Mouse (Mus musculus) heart, adult 2 months (tissue): ENCODE measurements around the gene 1700102P08Rik.

Source experiments
- EP300 ChIP-seq: fragments of 200-500 bp; IDR thresholded peaks from 2 replicates; pipeline ENCODE4 v1.6.1; 2011; ENCODE audit warnings: low read depth, low read length, control low read depth; ENCODE audit not compliant: insufficient read depth
- POLR2A ChIP-seq: fragments of 200-500 bp; IDR thresholded peaks from 2 replicates; pipeline ENCODE4 v1.6.1; 2011; ENCODE audit warnings: mild to moderate bottlenecking, low read depth, low read length, control low read depth; ENCODE audit not compliant: insufficient read depth

DNA sequence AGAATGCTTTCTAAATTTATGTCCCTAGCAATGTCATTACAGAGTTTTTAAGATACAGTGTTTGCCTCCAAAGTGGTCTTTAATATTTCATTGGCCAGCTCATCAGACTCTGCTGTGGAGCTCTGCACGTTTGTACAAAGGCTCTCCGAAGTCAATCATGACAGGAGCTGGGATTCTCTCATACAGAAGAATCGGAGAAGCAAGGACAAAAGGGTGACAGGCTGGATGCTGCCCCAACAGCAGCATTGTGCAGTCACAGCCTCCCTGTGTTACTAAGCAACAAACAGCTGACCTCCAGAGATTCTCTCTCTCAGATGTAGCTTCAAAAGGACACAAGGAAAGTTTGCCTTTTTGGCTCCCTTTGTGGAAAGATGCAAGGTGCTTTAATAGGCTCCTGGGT lies 43.6 kb downstream of the 1700102P08Rik start, which contains the start of gene BC048562:
- TF ChIP-seq POLR2A (no peak), EP300 (no peak)
